Mouse (Mus musculus) right cerebral cortex, adult 18-20 months (tissue): ENCODE measurements around the gene Dcx.

Source experiments
- DNase-seq: peaks from one replicate; pipeline ENCODE4 v3.0.0; 2022; ENCODE audit warnings: mixed read lengths

The Dcx gene

GRCm38 (mm10) chrX:143818961-143819360 is 114.2 kb downstream of the Dcx start:
- DNase-seq = no peak

- peak; percentile 4 for DNase-seq
Measured at GRCm38 (mm10) chrX:143815948-143816347, 117.2 kb downstream of the Dcx start.
